Comparison of ENCODE assay signal across 10 mouse cellular contexts in the genomic region with DNA sequence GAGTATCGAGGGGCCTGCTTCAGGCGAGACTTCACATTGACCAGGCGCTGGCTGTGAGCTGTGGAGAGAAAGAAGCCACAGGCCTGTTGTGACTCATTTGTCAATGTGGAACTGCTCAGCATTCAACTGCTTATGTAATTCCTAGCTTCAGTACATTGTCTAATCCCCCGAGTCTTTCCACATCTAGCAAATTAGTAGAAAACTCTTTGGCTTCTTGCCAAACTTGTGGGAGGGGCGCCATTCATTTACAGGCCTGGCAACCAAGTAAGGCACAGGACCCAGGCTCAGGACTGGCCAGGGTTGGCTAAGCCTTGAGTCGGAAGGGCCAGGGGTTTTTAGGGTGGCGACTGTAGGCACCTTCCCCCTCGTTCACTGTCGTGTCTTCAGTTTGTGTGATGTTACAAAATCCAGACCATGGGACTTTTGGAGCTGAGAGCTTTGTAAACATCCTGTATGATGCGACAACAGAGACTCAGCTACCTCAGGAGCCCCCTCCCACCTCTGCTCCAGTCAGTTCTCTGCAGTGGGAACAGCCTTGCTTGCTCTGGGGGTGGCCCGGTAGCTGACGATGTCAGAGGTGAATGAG.
DNase-seq lines count a peak whose midpoint lies in the region; ATAC-seq lines count a peak whose summit lies in the region.
"Had no signal": no experiment of that assay in that cellular context is flagged by ENCODE, and none has a peak within 500 bp of the region (broad histone marks: within the 10 kb centered on the region; RNA-seq: fewer than 3 reads in every experiment).

No protein-coding gene starts in this region.

- H3K27ac ChIP-seq in heart, embryonic 10.5 days, result no peak overlapping the region
- H3K27ac ChIP-seq in hindbrain, embryonic 14.5 days, result peak overlapping the region; percentile 64
- no peak overlapping the region for H3K27ac ChIP-seq in lung, embryonic 16.5 days (ENCODE audit: low read length)
- H3K27ac ChIP-seq: macrophage had no signal

- H3K4me3 ChIP-seq in heart, embryonic 10.5 days, result no peak overlapping the region
- no peak overlapping the region for H3K4me3 ChIP-seq in hindbrain, embryonic 14.5 days (replicated peaks; ENCODE audit: low read length)
- H3K4me3 ChIP-seq in lung, embryonic 16.5 days (ENCODE audit: low read length), result no peak overlapping the region

- H3K27me3 ChIP-seq in heart, embryonic 10.5 days (ENCODE audit: insufficient read depth, poor library complexity, severe bottlenecking), result no peaks in the 10 kb centered on the region
- no peaks in the 10 kb centered on the region for H3K27me3 ChIP-seq in hindbrain, embryonic 14.5 days (ENCODE audit: control insufficient read depth, insufficient read depth, low read length)
- no peaks in the 10 kb centered on the region for H3K27me3 ChIP-seq in lung, embryonic 16.5 days (ENCODE audit: control insufficient read depth, insufficient read depth, low read depth, low read length)
- H3K27me3 ChIP-seq: CH12.LX had no signal

- 69% methylated on average over 12 of the region's 12 CpGs for WGBS in heart, embryonic 10.5 days
- 60% methylated on average over 12 of the region's 12 CpGs for WGBS in hindbrain, embryonic 14.5 days
- WGBS in lung, embryonic 16.5 days, result 64% methylated on average over 12 of the region's 12 CpGs

- no peak overlapping the region for H3K4me2 ChIP-seq in hindbrain, embryonic 14.5 days (replicated peaks)
- no peak overlapping the region for H3K4me2 ChIP-seq in lung, embryonic 16.5 days (ENCODE audit: low read depth, low read length)

- peaks cover 6% of the 10 kb centered on the region; the same call in 1 of the 2 replicates for H3K4me1 ChIP-seq in heart, embryonic 10.5 days
- H3K4me1 ChIP-seq in hindbrain, embryonic 14.5 days (replicated peaks; ENCODE audit: control insufficient read depth, insufficient read depth, low read length), result peaks cover 14% of the 10 kb centered on the region; the same call in 1 of the 2 replicates
- H3K4me1 ChIP-seq in lung, embryonic 16.5 days (replicated peaks; ENCODE audit: control insufficient read depth, insufficient read depth, low read length), result peaks cover 4% of the 10 kb centered on the region; the same call in 1 of the 2 replicates

- ATAC-seq in frontal cortex, adult (ENCODE audit: low TSS enrichment), result peak; percentile 83
- ATAC-seq in hindbrain, embryonic 14.5 days (ENCODE audit: low FRiP score), result peak; percentile 63
- ATAC-seq in lung, embryonic 16.5 days (ENCODE audit: low read depth), result peak; percentile 69

- H3K36me3 ChIP-seq in heart, embryonic 10.5 days, result peaks cover 80% of the 10 kb centered on the region
- H3K36me3 ChIP-seq in hindbrain, embryonic 14.5 days (replicated peaks; ENCODE audit: control insufficient read depth, insufficient read depth), result peaks cover 71% of the 10 kb centered on the region
- H3K36me3 ChIP-seq in lung, embryonic 16.5 days (ENCODE audit: control insufficient read depth, insufficient read depth, low read length), result peaks cover 26% of the 10 kb centered on the region

- peak; percentile 97 for DNase-seq in heart, adult 11 months
- DNase-seq in heart, embryonic 10.5 days (ENCODE audit: low spot score), result no peak
- DNase-seq in Muller cell, postnatal 12 days (ENCODE audit: inconsistent ontology term), result peak; percentile 96
- peak; percentile 78 for DNase-seq in hindbrain, embryonic 14.5 days (ENCODE audit: low spot score)
- DNase-seq in telencephalon, adult 2 months (ENCODE audit: low read depth, low spot score), result peak; percentile 69
- DNase-seq in thymus, adult 18-20 months, result no peak

- H3K9ac ChIP-seq in hindbrain, embryonic 14.5 days, result no peak overlapping the region
- H3K9ac ChIP-seq in lung, embryonic 16.5 days (ENCODE audit: low read length), result no peak overlapping the region; the same call in 1 of the 2 replicates

- no peaks in the 10 kb centered on the region for H3K9me3 ChIP-seq in heart, embryonic 10.5 days
- no peaks in the 10 kb centered on the region for H3K9me3 ChIP-seq in hindbrain, embryonic 14.5 days (ENCODE audit: control insufficient read depth, low read length)
- no peaks in the 10 kb centered on the region for H3K9me3 ChIP-seq in lung, embryonic 16.5 days (ENCODE audit: control insufficient read depth, low read length)

Comparison
In these comparisons a context has a peak if more than half of its experiments do, and no peak if none do; other contexts are left out.
1. DNase-seq: peak in heart, adult 11 months (single experiment), Muller cell, postnatal 12 days (single experiment), hindbrain, embryonic 14.5 days (single experiment) and telencephalon, adult 2 months (single experiment); none in heart, embryonic 10.5 days (single experiment) and thymus, adult 18-20 months (0 of 2).
2. Peak in every context shown above with its lines, with median percentiles within 50 percentile points of each other: ATAC-seq.